Mouse (Mus musculus) limb, embryonic 14.5 days (tissue): Measurements from ENCODE around the gene Fhit. TPM values are rescaled to one million over a fixed set of nuclear protein-coding genes. Genes with fewer than 3 reads are reported as not detected.
"Not testable (repeated sequence)": the region's sequence is repeated elsewhere in the genome, so short reads cannot be mapped to it uniquely, and the experiment has no call there.

Experiments used
- ATAC-seq: fragments of 200-750 bp; cut with Nextera tagmentation; 2 replicates; pipeline ENCODE4 v1.8.0; 2017; ENCODE audit warnings: low read depth, moderate number of reproducible peaks, moderate TSS enrichment; ENCODE audit not compliant: low FRiP score
- DNase-seq: peaks from one replicate; pipeline ENCODE4 v3.0.0-alpha.2; 2015; ENCODE audit warnings: low spot score
- H3K27ac ChIP-seq: fragments of 300-500 bp; sonication (generic); replicated peaks from 2 replicates; pipeline ENCODE4 v1.5.1; 2014; ENCODE audit warnings: low read depth, mild to moderate bottlenecking, low read length, moderate library complexity, mixed read lengths
- H3K27me3 ChIP-seq: fragments of 300-500 bp; sonication (generic); 2 replicates; pipeline ENCODE4 v1.6.1; 2014; ENCODE audit warnings: low read length, mixed read lengths; ENCODE audit not compliant: control insufficient read depth, insufficient read depth
- H3K36me3 ChIP-seq: fragments of 300-500 bp; sonication (generic); 2 replicates; pipeline ENCODE4 v1.6.1; 2014; ENCODE audit warnings: mild to moderate bottlenecking, low read length, moderate library complexity, mixed read lengths; ENCODE audit not compliant: control insufficient read depth, insufficient read depth
- H3K4me1 ChIP-seq: fragments of 300-500 bp; sonication (generic); 2 replicates; pipeline ENCODE4 v1.6.1; 2014; ENCODE audit warnings: antibody characterized with exemption, low read length, mixed read lengths; ENCODE audit not compliant: control insufficient read depth, insufficient read depth
- H3K4me2 ChIP-seq: fragments of 300-500 bp; sonication (generic); replicated peaks from 2 replicates; pipeline ENCODE4 v1.6.1; 2014; ENCODE audit warnings: low read depth, mild to moderate bottlenecking, low read length, moderate library complexity; ENCODE audit not compliant: severe bottlenecking
- H3K4me3 ChIP-seq: fragments of 300-500 bp; sonication (generic); replicated peaks from 2 replicates; pipeline ENCODE4 v1.5.1; 2014; ENCODE audit warnings: low read length
- H3K9ac ChIP-seq: fragments of 300-500 bp; sonication (generic); 2 replicates; pipeline ENCODE4 v1.6.1; 2014; ENCODE audit warnings: mild to moderate bottlenecking, low read depth, low read length, moderate library complexity; ENCODE audit not compliant: severe bottlenecking
- H3K9me3 ChIP-seq: fragments of 300-500 bp; sonication (generic); 2 replicates; pipeline ENCODE4 v1.6.1; 2016; ENCODE audit warnings: low read length; ENCODE audit not compliant: control insufficient read depth
- POLR2A ChIP-seq: fragments of 200-500 bp; IDR thresholded peaks from 2 replicates; pipeline ENCODE4 v1.8.0; 2012; ENCODE audit warnings: inconsistent platforms, mild to moderate bottlenecking, moderate library complexity, borderline replicate concordance; ENCODE audit not compliant: insufficient read depth, insufficient read length; ENCODE audit errors: extremely low read depth
- WGBS: fragments of 180-500 bp; shearing (Covaris S2); extraction: QIAGEN DNeasy Blood & Tissue Kit; methylation state at CpG from one replicate; pipeline ENCODE4 v1.1.7; 2014; 5-methylcytosine and 5-hydroxymethylcytosine counted together
- polyA plus RNA-seq, 2 experiments: library from polyadenylated mRNA; depleted of rRNA in 1 of 2; stranded (reverse) in 1 of 2; unstranded in 1 of 2; fragments of >200 nt; fragmentation: Nextera tagmentation in 1 of 2; extraction: Ambion mirVana in 1 of 2; gene quantifications; 2 replicates each; pipeline versions ENCODE4 v1.2.1 to v1.2.3; 2012 to 2014

The Fhit gene
- polyA plus RNA-seq, 2 experiments: 3.5 to 7.6 TPM

DNA sequence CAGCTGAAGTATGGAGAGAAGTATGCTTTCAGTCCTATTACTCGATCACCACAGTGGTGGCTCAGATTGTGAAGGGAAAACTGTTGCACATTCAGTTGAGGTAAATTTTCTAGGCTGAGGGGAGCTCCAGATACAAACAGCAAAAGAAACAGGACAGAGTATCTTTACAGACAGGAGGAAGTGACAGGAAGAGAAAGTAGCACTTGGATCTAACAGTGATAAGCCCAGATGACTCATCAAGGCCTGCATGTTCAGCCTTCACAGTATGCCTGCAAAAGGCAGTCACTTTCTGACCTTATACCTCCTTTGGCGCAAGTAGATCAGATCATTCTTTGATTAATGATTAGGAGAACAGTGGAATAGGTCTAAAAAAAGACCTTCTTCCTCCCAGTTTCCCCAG lies 1309.8 kb downstream of the Fhit start:
- H3K27ac ChIP-seq: no peak overlapping the region
- no peaks in the 10 kb centered on the region for H3K27me3 ChIP-seq
- no peak overlapping the region for H3K4me3 ChIP-seq
- 80% methylated on average over 2 of the region's 2 CpGs for WGBS
- H3K9ac ChIP-seq: no peak overlapping the region
- no peak overlapping the region for H3K4me2 ChIP-seq
- no peaks in the 10 kb centered on the region for H3K4me1 ChIP-seq
- no peaks in the 10 kb centered on the region for H3K36me3 ChIP-seq
- no peak for DNase-seq
- no peak for TF ChIP-seq POLR2A
- no peaks in the 10 kb centered on the region for H3K9me3 ChIP-seq
- ATAC-seq: no peak

DNA sequence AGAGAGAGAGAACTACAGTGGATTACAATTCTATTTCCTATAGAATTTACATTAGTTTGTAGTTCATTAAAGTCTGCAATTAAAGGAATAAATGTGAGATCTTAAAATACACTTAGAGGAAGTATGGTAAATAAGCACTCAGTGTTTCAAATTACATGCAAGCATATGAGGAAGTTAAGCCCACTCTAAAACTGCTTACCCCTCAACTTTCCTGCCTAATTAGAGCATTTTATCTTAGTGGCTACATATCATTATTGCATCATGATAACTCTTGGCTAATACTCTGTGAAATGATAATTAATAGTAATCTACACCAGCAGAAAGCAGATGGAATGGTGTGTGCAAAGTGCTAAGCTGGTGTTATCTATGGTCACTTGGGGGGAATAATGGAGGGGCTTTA lies 1329.5 kb downstream of the Fhit start:
- TF ChIP-seq POLR2A: no peak
- no peaks in the 10 kb centered on the region for H3K36me3 ChIP-seq
- no peak overlapping the region for H3K4me3 ChIP-seq
- H3K4me2 ChIP-seq: no peak overlapping the region
- no peak overlapping the region for H3K9ac ChIP-seq
- DNase-seq: no peak
- no peak for ATAC-seq
- H3K27ac ChIP-seq: no peak overlapping the region
- no peaks in the 10 kb centered on the region for H3K27me3 ChIP-seq
- no peaks in the 10 kb centered on the region for H3K9me3 ChIP-seq
- H3K4me1 ChIP-seq: no peaks in the 10 kb centered on the region

DNA sequence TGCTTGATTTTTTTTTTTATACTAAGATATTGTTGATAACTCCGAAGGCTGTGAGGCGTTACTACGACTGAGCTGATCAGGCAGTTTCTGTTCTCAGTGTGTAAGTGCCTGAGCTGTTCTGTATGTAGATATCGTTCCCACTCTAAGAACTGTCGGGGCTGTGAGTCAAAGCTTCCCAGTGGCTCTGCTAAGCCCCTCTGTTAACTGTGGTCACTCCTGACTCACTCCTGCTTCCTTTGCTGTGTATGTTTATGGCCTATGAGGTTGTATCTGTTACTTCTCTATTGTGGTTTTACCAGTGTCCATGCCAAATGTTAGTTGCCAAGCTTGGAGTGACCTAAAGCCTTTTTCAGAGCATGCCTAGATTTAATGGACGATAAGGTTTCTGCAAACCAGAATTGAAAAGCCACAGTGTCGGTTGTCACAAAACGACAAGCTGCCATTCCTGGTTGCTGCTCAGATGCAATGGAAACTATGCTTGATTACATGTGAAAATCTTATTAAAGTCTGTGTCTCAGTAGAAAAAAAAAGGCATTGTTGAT lies 1333.1 kb downstream of the Fhit start:
- not testable (repeated sequence) for H3K27ac ChIP-seq, ATAC-seq

GRCm38 (mm10) chr14:9815963-9816362 lies 1345.9 kb downstream of the Fhit start:
- no peaks in the 10 kb centered on the region for H3K9me3 ChIP-seq
- no peak overlapping the region for H3K9ac ChIP-seq
- no peaks in the 10 kb centered on the region for H3K27me3 ChIP-seq
- no peak overlapping the region for H3K4me2 ChIP-seq
- TF ChIP-seq POLR2A: no peak
- DNase-seq (peak; percentile 12), ATAC-seq (peak; percentile 57; the same call in 1 of the 2 replicates)
- H3K4me3 ChIP-seq: no peak overlapping the region
- 34% methylated on average over 4 of the region's 4 CpGs for WGBS
- H3K4me1 ChIP-seq: peaks cover 10% of the 10 kb centered on the region; the same call in 1 of the 2 replicates
- H3K36me3 ChIP-seq: no peaks in the 10 kb centered on the region
- no peak overlapping the region for H3K27ac ChIP-seq

More for the DNA sequence above, 1333.1 kb downstream of the Fhit start:
- not testable (repeated sequence) for H3K4me3 ChIP-seq, H3K27me3 ChIP-seq, H3K36me3 ChIP-seq, H3K4me2 ChIP-seq, H3K9me3 ChIP-seq, DNase-seq, H3K9ac ChIP-seq, H3K4me1 ChIP-seq
- WGBS: 78% methylated on average over 8 of the region's 8 CpGs

- Histone ChIP-seq H3K27ac (no peak overlapping the region), H3K27me3 (no peaks in the 10 kb centered on the region), H3K36me3 (no peaks in the 10 kb centered on the region), H3K4me3 (no peak overlapping the region), H3K9me3 (no peaks in the 10 kb centered on the region), H3K4me2 (no peak overlapping the region), H3K9ac (no peak overlapping the region), H3K4me1 (peaks cover 10% of the 10 kb centered on the region; the same call in 1 of the 2 replicates)
- WGBS: 27% methylated on average over 9 of the region's 9 CpGs
- ATAC-seq (no peak), DNase-seq (no peak)
- no peak for TF ChIP-seq POLR2A
These were observed 1350.0 kb downstream of the Fhit start for GRCm38 (mm10) chr14:9811847-9812321.
